Mouse (Mus musculus) midbrain, embryonic 16.5 days (tissue): ENCODE results near the gene Map3k4. TPM values are rescaled to one million over a fixed set of nuclear protein-coding genes. Genes with fewer than 3 reads are reported as not detected.

Source experiments
- ATAC-seq: fragments of 200-750 bp; cut with Nextera tagmentation; 2 replicates; pipeline ENCODE4 v1.8.0; 2017; ENCODE audit warnings: moderate TSS enrichment
- H3K27ac ChIP-seq: fragments of 300-500 bp; sonication (generic); 2 replicates; pipeline ENCODE4 v1.5.1; 2014; ENCODE audit warnings: mild to moderate bottlenecking, low read length, mixed read lengths
- H3K27me3 ChIP-seq: fragments of 300-500 bp; sonication (generic); 2 replicates; pipeline ENCODE4 v1.6.1; 2014; ENCODE audit warnings: low read depth, low read length, mixed read lengths; ENCODE audit not compliant: control insufficient read depth, insufficient read depth
- H3K36me3 ChIP-seq: fragments of 300-500 bp; sonication (generic); 2 replicates; pipeline ENCODE4 v1.6.1; 2014; ENCODE audit warnings: mild to moderate bottlenecking, low read length, moderate library complexity, mixed read lengths; ENCODE audit not compliant: control insufficient read depth, insufficient read depth
- H3K4me1 ChIP-seq: fragments of 300-500 bp; sonication (generic); 2 replicates; pipeline ENCODE4 v1.6.1; 2014; ENCODE audit warnings: mild to moderate bottlenecking, low read length, mixed read lengths; ENCODE audit not compliant: control insufficient read depth, insufficient read depth
- H3K4me2 ChIP-seq: fragments of 300-500 bp; sonication (generic); 2 replicates; pipeline ENCODE4 v1.6.1; 2014; ENCODE audit warnings: mild to moderate bottlenecking, low read length, mixed read lengths
- H3K4me3 ChIP-seq: fragments of 300-500 bp; sonication (generic); 2 replicates; pipeline ENCODE4 v1.5.1; 2014; ENCODE audit warnings: low read depth, mild to moderate bottlenecking, low read length, moderate library complexity, mixed read lengths
- H3K9ac ChIP-seq: fragments of 300-500 bp; sonication (generic); 2 replicates; pipeline ENCODE4 v1.6.1; 2014; ENCODE audit warnings: low read depth, low read length, mixed read lengths
- H3K9me3 ChIP-seq: fragments of 300-500 bp; sonication (generic); replicated peaks from 2 replicates; pipeline ENCODE4 v1.6.1; 2014; ENCODE audit warnings: mild to moderate bottlenecking, low read length, mixed read lengths; ENCODE audit not compliant: control insufficient read depth, poor library complexity, severe bottlenecking
- WGBS: fragments of 180-500 bp; shearing (Covaris S2); extraction: QIAGEN DNeasy Blood & Tissue Kit; methylation state at CpG from one replicate; pipeline ENCODE4 v1.1.7; 2014; 5-methylcytosine and 5-hydroxymethylcytosine counted together
- polyA plus RNA-seq: library from polyadenylated mRNA; unstranded; fragments of >200 nt; fragmentation: Nextera tagmentation; extraction: Ambion mirVana; gene quantifications from 2 replicates; pipeline ENCODE4 v1.2.1, GENCODE M21; 2015

Map3k4 gene
- 31.3 and 41.3 TPM in 2 replicates for polyA plus RNA-seq

- peak within 1 kb of the TSS; percentile 95 for H3K4me3 ChIP-seq
- H3K27me3 ChIP-seq: no peaks in the 10 kb centered on the region
- H3K9ac ChIP-seq: peak within 1 kb of the TSS; percentile 98
- H3K4me1 ChIP-seq: peaks cover 32% of the 10 kb centered on the region
- WGBS: under 1% methylated on average over 31 of the region's 39 CpGs
- H3K27ac ChIP-seq: peak within 1 kb of the TSS; percentile 99
- no peaks in the 10 kb centered on the region for H3K9me3 ChIP-seq
- H3K36me3 ChIP-seq: no peaks in the 10 kb centered on the region
- peak; percentile 95 for ATAC-seq
- H3K4me2 ChIP-seq: peak within 1 kb of the TSS; percentile 61
Observed at GRCm38 (mm10) chr17:12318663-12319201, at the start of gene Map3k4. Gene Map3k4, minus strand, starts transcription at chr17:12318796.

GRCm38 (mm10) chr17:12367373-12367930 lies 48.9 kb upstream of the Map3k4 start:
- Histone ChIP-seq H3K4me3 (no peak overlapping the region), H3K27me3 (no peaks in the 10 kb centered on the region), H3K9me3 (no peaks in the 10 kb centered on the region), H3K27ac (no peak overlapping the region), H3K36me3 (no peaks in the 10 kb centered on the region), H3K4me1 (peaks cover 5% of the 10 kb centered on the region; the same call in 1 of the 2 replicates), H3K4me2 (no peak overlapping the region), H3K9ac (no peak overlapping the region)
- 42% methylated on average over 5 of the region's 5 CpGs for WGBS
- ATAC-seq: peak; percentile 74

GRCm38 (mm10) chr17:12364426-12364735 lies 45.8 kb upstream of the Map3k4 start:
- Histone ChIP-seq H3K4me2 (no peak overlapping the region), H3K4me1 (no peaks in the 10 kb centered on the region), H3K9me3 (no peaks in the 10 kb centered on the region), H3K36me3 (no peaks in the 10 kb centered on the region), H3K27me3 (no peaks in the 10 kb centered on the region), H3K4me3 (no peak overlapping the region), H3K9ac (no peak overlapping the region), H3K27ac (no peak overlapping the region)
- WGBS: 36% methylated on average over 8 of the region's 8 CpGs
- ATAC-seq: no peak

DNA sequence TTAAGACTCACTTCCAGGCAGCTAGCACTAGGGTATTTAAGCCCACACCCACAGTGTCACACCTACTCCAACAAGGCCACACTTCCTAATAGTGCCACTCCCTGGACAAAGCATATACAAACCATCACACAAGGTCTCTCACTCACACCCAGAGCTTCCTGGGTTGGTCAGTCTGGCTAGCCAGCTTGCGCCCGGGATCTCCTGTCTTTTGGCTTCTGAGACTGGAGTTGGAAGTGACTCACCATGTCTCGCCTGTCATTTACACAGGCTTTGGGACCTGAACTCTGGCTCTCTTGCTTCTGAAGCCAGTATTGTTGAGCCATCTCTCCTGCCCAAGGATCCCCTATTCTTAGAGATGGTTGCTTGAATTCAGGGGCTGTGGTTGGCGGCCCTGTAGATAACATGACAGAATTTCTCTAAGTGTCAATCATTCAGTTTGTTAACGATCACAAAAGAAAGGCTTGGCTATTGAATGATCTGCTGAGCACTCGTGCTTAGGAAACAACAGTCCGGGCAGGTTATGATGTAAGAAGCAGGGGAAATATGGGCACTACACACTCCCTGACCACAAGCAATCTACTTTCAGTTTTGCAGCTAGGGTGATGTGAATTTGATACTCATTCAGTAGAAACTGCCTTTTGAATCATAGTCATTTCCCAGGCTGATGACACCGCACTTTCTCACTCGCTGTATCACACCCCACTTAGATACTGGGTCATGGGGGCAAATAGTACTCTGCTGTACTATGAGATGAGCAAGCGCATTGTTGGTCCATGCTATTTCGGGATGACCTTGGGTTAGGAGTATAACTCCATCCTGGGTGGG lies 45.2 kb upstream of the Map3k4 start:
- Histone ChIP-seq H3K4me1 (no peaks in the 10 kb centered on the region), H3K4me3 (no peak overlapping the region), H3K27me3 (no peaks in the 10 kb centered on the region), H3K36me3 (no peaks in the 10 kb centered on the region), H3K9ac (no peak overlapping the region), H3K4me2 (no peak overlapping the region), H3K27ac (no peak overlapping the region), H3K9me3 (no peaks in the 10 kb centered on the region)
- WGBS: 87% methylated on average over 11 of the region's 11 CpGs
- ATAC-seq: no peak

DNA sequence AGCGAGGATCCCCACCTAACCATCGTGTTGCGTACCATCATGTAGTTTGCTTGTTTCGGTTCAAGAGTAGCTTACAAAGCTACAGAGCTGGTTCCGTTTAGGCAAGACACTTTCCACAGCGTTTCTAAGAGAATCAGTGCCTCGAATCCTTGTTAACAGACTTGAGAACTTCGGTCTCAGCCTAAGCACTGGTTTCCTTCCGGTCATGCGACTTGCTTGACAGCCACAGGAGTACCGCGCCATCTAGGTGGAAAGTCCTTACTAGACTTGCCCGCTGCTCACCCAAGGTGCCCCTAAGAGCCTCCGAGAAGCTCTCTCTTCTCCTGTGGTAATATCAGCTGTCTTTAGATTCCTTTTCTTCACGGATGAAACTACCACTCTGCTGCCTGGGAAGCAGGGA lies 41.3 kb upstream of the Map3k4 start:
- Histone ChIP-seq H3K9me3 (no peaks in the 10 kb centered on the region), H3K4me1 (0 out of 2 replicates have a peak, but pooled peaks cover 2% of the 10 kb centered on the region), H3K9ac (no peak overlapping the region), H3K27me3 (no peaks in the 10 kb centered on the region), H3K4me2 (no peak overlapping the region), H3K27ac (no peak overlapping the region), H3K4me3 (no peak overlapping the region), H3K36me3 (no peaks in the 10 kb centered on the region)
- 86% methylated on average over 15 of the region's 15 CpGs for WGBS
- ATAC-seq: no peak

- Histone ChIP-seq H3K4me1 (no peaks in the 10 kb centered on the region), H3K27ac (no peak overlapping the region), H3K36me3 (no peaks in the 10 kb centered on the region), H3K27me3 (no peaks in the 10 kb centered on the region), H3K9ac (no peak overlapping the region), H3K9me3 (no peaks in the 10 kb centered on the region), H3K4me2 (no peak overlapping the region), H3K4me3 (no peak overlapping the region)
- WGBS: 44% methylated on average over 1 of the region's 1 CpGs
- ATAC-seq: no peak
Observed at GRCm38 (mm10) chr17:12352781-12353180, 34.2 kb upstream of the Map3k4 start.

- no peaks in the 10 kb centered on the region for H3K9me3 ChIP-seq
- no peak overlapping the region for H3K4me2 ChIP-seq
- ATAC-seq: no peak
- 85% methylated on average over 6 of the region's 6 CpGs for WGBS
- no peaks in the 10 kb centered on the region for H3K27me3 ChIP-seq
- no peak overlapping the region for H3K4me3 ChIP-seq
- H3K27ac ChIP-seq: no peak overlapping the region
- H3K9ac ChIP-seq: no peak overlapping the region
- no peaks in the 10 kb centered on the region for H3K4me1 ChIP-seq
- H3K36me3 ChIP-seq: no peaks in the 10 kb centered on the region
Observed at GRCm38 (mm10) chr17:12351564-12351963, 33.0 kb upstream of the Map3k4 start.

GRCm38 (mm10) chr17:12347462-12347861 lies 28.9 kb upstream of the Map3k4 start:
- H3K36me3 ChIP-seq: no peaks in the 10 kb centered on the region
- H3K4me3 ChIP-seq: no peak overlapping the region
- H3K4me1 ChIP-seq: no peaks in the 10 kb centered on the region
- H3K4me2 ChIP-seq: no peak overlapping the region
- H3K27ac ChIP-seq: no peak overlapping the region
- ATAC-seq: no peak
- 97% methylated on average over 1 of the region's 1 CpGs for WGBS
- H3K9ac ChIP-seq: no peak overlapping the region
- H3K27me3 ChIP-seq: no peaks in the 10 kb centered on the region
- H3K9me3 ChIP-seq: no peaks in the 10 kb centered on the region

DNA sequence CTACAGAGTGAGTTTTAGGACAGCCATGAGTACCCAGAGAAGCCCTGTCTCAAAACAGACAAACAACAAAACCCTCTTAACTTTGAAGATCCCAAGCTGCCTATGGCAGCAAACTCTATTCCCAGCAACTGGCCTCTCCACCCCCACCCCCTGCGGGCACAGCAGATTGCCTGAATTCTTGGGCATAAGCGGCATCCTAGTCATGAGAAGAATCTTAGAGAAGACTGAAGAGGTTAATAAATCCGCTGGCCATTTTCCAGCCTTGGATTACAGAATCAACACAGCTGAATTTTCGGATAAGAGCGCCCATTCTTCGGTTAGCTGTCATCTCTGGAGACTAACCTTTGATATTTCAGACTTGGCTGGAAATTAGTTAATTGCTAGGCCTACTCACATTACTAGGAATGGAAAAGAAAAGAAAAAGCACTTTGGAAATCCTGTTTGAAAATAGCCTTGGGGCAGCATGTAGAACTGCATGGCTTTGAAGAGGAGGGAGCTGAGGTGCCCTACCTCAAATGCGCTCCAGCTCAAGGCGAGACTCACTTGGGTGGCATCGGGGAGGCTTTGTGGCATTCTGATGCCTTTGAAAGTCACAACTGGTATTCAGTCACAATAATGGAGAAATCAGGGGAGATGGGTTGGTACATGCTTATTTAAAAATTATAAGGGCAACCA lies 25.2 kb upstream of the Map3k4 start:
- no peak for ATAC-seq
- no peak overlapping the region for H3K27ac ChIP-seq
- H3K4me3 ChIP-seq: no peak overlapping the region
- no peak overlapping the region for H3K9ac ChIP-seq
- 0 out of 2 replicates have a peak, but pooled peaks cover 2% of the 10 kb centered on the region for H3K9me3 ChIP-seq
- H3K27me3 ChIP-seq: no peaks in the 10 kb centered on the region
- 76% methylated on average over 9 of the region's 9 CpGs for WGBS
- no peaks in the 10 kb centered on the region for H3K4me1 ChIP-seq
- H3K4me2 ChIP-seq: no peak overlapping the region
- H3K36me3 ChIP-seq: no peaks in the 10 kb centered on the region
